Mouse (Mus musculus) layer of hippocampus, adult 9-11 months (tissue): ENCODE measurements around the gene Trim65.
"Not testable (repeated sequence)": the region's sequence is repeated elsewhere in the genome, so short reads cannot be mapped to it uniquely, and the experiment has no call there.

Source experiments
- DNase-seq: peaks from one replicate; pipeline ENCODE4 v3.0.0; 2022

The Trim65 gene

DNA sequence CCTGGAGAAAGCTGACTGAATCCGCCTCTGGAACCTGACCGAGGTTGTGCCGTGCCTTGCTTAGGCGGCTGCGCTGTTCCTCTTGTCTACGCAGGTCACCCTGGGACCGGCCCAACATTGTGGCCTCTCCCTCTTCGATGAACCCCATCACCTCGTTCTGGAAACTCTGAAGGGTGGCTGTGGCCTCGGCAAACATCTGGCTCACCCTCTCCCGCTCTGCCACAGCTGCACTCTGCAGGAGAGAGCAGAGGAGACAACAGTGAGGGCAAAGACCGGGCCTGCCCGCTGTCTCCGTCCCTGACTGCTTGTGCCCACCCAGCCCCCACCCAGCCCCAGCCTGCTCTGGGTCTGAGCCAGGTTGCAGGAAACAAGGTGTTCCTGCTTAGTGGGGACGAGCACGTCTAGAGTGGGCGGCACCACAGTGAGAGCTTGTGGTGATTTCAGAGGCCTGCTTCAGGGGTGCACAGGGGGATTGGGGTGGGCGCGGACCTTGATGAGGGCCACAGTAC is 23.1 kb downstream of the Trim65 start:
- no peak for DNase-seq

DNA sequence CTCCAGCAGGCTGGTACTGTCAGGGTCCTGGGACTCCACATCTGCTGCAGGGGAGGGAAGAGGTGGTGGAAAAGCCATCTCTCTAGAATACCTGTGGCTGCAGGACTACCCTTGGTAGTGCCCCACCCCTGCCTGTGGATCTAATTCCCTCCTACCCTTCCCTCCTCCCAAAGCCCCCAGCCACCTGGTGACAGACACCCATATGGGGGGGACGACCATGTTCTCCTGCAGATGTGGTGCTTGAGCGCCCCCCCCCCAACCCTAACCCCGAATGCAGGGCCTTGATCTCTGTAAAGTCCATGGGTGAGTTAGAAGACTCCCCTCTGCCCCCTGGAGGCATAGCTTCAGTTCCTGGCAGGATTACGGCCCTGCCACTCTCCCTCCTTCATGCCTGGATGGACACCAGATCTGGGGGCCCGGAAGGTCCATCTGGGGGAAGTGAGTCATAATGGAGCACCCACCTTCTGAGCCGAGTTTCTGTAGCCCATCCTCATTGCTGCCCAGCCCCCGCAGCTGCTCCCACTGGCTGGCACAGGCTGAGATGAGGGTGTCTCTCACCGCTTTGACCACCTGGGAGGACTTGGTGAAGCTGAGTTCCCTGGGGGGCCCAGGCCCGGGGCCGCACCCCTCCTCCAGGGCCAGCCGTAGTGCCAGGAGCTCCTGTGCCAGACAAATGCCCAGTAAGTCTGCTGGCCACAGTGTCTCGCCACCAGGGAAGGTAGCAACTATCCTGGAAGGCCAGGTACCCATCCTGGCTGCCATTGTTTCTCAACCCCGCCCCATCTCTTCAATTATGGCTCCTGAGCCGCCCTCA is 23.8 kb downstream of the Trim65 start:
- DNase-seq, result no peak

DNA sequence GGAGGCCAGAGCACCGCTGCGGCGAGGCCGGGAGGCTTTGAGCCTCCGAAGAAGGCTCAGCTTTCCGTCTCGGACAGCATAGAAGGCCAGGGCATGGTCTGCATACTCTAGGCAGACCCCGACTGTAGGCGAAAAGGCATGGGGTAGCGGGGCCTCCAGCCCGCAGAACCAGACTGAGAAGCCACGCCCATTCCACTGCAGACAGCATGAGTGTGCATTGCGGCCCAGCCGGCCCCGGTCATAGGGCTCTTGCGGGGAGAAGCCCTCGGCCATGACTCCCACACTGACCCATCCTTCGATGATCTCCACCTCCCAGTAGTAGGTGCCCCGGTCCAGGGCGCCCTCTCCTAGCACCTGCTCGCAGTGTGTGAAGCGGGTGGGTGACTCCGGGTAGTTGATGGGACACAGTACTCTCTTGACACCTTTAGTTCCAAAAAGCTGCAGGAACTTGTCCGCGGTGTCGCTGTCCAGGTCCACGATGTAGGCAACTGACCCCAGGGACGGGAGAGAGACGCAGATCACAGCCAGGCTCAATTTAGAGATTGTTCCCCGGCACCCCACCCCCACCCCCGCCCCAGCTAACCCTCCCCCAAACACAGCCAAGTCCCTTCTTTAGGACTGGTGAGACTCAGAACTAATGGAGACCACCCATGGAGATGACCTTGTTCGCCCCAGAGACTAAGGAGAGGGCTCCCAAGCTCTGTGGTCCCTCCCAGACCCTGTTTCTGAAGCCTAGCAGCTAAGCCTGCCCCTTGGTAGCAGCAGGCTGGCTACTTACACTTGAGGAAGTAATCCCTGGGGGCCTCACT is 24.6 kb downstream of the Trim65 start:
- no peak for DNase-seq

DNA sequence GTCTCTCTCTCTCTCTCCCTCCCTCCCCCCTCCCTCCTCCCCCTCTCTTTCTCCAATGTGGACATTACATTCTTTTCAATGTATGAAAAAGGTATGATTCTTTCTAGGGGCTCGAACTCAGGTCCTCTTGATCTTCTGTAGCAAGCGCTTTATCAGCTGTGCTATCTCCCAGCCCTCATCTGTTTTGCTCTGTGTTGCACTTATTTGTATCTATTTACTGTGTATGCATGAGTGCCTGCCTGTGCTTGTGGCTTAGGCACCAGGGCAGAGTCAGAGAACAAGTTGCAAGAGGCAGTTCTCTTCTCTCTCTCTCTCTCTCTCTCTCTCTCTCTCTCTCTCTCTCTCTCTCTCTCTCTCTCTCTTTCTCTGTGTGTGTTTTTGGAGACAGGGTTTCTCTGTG is 25.9 kb downstream of the Trim65 start:
- DNase-seq, result no peak

DNA sequence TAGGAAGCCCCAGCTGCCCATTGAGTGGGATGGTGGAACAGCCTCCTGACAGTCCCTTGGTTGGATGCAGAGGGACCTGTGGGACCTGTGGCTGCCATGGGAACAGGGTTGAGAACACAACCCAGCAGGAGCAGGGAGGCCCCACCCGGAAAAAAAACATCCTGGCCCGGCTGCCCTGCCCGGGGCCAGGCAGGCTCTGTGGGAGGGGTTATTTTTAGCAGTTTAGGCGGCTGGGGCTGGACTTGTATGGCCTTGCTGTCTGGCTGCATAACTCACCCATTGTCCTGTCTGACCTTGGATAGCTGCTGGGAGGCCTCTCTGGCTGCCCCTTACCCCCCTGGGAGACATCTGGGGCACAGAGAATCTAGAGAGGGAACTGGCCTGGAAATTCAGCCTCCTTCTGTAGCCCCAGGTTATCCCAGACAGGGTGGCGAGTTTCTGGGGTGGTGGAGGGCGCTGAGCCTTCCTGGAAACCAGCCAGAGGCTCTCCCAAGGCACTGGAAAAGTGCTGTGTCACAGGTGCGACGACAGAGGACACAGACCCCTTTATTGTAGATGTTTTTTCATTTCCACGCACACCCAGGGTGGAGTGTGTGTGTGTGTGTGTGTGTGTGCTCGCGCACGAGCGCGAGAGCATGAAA is 26.8 kb downstream of the Trim65 start:
- no peak for DNase-seq

DNA sequence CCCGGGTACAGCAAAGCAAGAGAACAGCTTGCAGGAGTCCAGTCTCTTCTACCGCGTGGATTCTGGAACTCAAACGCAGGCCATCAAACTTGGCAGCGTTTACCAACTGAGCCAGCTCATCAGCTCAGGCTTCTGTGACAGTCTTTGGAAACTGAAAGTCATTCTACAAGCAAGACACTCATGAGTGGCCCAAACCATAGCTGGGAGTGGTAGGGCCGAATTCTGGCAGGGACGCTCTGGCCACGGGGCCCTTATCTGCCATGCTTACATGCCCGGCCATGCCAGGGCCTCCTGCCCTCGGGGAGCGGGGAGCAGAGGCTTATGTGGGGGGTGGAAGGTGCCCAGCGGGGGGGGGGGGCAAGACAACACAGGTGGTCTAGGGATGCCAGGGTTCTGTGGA is 27.4 kb downstream of the Trim65 start:
- DNase-seq, result no peak

DNA sequence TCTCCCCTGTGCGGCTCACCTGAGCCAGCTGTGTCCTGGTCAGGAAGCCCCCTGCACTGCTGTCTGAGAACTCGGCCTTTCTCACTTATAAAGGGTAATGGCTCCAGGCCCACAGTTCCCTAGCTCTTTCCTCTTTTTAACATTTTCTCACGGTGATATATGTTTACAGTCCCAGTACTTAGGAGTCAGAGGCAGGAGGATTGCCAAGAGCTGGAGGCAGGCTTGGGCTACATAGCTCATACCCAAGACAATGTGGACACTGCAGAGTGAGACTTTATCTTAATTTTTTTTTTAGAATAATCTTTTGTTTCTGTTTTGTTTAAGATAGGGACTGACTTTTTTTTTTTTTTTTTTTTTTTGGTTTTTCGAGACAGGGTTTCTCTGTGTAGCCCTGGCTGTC is 28.5 kb downstream of the Trim65 start:
- no peak for DNase-seq

DNA sequence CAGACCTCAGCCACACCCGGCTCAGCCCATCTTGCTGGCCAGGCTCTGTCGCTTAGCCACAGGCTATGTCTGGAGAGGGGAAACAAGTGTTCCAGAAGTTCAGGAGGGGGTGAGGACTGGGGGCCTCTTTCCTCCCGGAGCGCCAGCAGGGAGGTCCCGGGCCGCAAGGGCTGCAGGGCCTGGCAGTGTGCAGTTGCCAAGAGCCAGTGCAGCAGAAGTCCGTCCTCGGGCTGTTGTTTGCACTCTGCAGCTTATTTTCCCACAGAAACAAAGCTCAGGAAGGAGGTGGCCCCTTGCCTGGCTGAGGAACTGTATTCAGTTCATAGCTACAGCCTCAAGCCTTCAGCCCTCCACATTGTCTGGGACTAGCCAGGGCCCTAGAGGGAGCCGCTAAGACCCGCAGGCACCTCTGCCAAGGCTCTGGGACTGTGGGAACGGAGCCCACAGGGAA is 29.0 kb downstream of the Trim65 start:
- no peak for DNase-seq

DNA sequence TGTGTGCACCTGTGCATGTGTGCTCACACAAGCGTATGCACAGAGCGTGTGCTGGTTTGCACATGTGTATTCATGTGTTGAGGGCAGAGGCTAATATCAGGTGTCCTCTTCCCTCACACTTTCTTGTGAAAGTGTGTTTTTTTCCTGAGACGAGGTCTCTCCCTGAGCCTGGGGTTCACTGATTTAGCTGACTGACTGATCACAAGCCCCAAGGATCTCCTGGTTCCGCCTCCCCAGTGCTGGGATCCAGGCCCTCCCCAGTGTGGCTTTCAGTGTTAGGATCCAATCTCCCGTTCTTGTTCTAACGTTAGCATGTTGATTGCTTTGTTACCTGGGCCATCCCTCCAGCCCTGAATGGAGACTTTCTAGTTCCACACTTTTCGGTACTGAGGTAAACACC is 30.1 kb downstream of the Trim65 start:
- DNase-seq, result no peak

DNA sequence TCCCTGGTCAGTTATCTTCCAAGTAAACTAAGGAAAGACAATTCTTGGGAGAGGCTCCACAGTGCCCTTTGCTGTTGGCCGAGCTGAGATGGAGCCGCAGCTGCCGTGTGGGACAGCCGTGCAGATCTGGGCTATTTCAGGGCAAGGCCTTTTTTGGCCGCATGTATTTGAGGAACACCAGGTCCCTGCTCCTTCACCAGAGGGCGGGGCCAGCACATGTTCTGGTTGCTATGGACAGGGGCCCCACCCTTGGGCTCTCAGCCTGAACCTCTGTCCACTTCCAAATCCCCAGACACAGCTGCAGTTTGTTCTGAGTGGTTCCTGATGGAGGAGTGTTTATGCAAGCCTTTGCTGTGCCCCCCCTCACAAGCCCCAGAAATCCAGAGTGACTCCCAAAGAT is 30.5 kb downstream of the Trim65 start:
- DNase-seq, result no peak

DNA sequence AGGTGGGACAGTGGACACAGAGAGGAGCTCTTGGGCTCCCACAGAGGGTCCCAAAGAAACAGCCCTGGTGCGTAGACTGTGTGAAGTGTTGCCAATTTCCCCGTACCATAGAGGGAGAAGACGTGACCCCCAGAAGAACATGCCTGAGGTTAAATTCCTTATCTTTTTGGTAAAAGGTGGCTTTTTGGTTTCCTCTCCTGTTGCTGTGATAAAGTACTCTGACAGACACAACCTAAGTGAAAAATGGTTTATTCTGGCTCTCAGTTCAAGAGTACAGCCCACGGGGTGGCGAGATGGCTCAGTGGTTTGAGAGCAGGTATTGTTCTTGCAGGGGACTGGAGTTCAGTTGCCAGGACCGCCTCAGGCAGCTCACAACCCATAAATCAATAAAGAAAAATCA is 31.5 kb downstream of the Trim65 start:
- no peak for DNase-seq

DNA sequence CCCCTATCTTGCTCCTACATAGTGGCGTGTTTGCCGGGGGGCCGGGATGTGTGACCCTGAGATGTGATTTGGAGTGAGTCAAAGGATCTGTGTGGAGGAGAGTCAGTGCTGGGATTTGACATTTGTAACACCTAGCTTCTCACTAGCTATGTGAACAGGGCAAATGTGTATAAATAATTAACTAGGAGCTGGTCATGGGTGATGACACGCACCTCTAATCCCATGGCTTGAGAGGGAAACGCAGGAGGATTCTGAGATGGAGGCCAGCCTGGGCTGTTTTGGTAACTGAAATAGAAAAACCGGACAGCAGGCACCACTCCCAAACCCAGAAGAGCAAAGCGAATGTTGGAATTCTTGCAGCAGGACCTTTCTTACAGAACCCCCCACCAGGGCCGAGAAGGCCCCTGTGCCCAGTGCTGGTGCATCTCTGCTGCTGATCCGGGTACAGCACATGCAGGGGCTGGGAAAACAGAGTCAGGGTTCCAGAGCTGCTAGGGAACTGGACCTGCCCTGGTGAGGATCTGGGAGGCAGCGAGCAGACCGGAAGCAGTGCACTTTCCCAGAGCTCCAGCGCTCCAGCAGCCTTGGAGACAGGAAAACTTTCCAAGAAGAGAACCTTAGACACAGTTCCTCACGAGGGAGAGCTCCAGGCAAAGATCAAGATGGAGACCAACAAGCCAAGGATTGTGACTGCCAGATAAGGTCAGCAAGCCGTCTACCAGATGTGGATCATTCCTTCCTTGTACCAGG is 32.0 kb downstream of the Trim65 start:
- no peak for DNase-seq

DNA sequence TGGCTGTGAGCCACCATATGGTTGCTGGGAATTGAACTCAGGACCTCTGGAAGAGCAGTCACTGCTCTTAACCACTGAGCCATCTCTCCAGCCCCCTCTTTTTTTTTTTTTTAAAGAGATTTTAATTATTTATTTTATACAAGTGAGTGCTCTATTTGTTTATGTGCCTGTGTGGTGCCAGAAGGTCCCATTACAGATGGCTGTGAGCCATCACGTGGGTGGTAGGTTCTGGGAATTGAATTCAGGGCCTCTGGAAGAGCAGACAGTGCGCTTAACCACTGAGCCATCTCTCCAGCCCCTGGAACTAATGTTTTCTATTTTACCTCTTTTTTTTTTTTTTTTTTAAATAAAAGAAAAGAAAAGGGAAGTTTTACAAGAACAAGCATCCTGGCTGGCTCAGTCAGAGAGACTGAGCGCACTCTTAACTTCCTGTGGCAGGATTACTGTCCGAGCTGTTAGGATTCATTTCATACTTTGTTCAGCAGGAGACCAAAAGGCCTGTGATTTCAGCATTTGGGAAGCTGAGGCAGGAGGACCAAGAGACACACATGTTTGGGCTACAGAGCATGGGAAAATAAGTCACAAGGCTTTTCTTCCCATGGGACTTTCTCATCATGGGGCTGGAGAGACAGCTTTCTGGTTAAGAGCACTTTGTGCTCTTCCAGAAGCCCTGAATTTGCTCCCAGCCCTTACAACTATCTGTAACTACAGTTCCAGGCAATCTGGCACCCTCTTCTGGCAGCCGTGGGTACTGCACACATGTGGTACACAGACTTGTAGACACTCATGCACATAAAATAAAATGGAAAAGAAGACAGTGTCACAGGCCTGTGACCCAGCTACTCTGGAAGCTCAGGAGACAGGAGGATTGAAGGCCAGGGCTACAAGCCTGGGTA is 34.5 kb downstream of the Trim65 start:
- no peak for DNase-seq

DNA sequence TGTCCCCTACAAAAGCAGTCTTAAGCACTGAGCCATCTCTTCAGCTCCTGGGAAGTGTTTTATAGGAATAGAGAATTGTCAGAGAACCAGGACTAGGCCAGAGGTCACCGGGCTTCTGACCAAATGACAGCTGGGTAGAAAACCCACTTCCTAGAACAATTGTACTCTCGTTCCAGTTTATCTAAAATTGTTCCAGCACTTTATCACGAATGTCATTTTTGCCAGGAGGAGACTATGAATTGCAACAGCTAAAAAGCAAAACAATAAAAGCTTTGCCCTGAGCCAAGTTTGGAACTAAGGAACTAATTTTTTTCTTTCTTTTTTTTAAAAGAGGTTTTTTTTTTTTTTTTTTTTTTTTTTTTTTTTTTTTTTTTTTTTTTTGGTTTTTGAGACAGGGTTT is 35.4 kb downstream of the Trim65 start:
- no peak for DNase-seq

DNA sequence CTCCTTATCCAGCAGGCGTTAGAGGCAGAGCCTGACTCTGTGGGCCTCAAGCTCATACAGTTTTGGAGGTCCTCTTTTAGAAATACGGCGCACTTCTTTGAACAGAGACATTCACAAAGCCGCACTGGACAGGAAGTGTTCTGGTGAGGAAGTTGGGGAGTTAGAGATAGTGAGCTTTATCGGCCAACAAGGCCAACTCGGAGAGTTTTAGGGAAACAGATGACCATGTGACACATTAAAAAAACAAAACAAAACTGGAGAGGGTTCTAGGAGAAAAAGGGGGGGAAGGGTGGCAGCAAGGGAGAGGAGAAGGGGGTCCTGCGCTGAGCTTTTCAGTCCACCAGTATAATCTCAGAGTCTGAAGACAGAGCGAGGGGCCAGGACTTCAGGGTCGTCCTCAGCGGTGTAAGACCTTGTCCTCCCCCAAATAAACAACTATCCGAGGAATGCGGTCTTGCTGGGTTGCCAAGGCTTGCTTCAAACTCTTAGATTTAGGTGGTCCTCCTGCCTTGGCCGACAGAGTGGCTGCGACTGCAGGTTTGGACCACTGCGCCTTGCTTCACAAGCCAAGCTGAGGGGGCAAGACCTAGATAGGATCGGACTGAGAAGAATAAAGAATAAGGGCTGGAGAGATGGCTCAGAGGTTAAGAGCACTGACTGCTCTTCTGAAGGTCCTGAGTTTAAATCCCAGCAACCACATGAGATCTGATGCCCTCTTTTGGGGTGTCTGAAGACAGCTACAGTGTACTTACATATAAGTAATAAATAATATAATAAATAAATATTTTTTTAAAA is 37.0 kb downstream of the Trim65 start:
- DNase-seq, result no peak

DNA sequence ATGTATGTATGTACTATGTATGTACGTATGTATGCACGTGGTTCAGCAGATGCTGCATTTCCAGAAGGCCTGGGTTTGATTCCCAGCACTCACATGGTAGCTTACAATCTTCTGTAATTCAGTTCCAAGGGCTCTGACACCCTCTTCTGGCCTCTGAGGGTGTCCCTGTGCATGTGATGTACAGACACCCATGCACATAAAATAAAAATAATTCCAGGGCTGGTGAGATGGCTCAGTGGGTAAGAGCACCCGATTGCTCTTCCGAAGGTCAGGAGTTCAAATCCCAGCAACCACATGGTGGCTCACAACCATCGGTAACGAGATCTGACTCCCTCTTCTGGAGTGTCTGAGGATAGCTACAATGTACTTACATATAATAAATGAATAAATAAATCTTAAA is 38.0 kb downstream of the Trim65 start:
- DNase-seq, result not testable (repeated sequence)

DNA sequence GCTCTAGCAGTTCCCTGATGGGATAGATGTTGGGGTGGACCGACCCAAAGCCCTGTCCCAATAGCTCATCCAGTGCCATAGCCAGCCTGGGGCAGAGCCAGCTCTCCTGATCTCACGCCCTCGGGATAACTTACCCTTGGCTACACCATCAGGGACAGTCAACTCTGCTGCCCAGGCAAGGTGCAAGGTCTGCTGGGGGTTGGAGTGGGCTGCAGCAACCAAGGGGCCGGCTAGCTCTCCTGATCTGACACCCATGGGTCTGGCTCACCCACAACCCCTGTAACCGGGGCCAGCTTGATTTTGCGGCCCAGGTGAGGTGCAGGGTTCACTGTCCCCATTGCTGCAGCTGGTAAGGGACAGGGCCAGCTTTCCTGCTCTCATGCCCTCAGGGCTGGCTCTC is 39.3 kb downstream of the Trim65 start:
- no peak for DNase-seq

DNA sequence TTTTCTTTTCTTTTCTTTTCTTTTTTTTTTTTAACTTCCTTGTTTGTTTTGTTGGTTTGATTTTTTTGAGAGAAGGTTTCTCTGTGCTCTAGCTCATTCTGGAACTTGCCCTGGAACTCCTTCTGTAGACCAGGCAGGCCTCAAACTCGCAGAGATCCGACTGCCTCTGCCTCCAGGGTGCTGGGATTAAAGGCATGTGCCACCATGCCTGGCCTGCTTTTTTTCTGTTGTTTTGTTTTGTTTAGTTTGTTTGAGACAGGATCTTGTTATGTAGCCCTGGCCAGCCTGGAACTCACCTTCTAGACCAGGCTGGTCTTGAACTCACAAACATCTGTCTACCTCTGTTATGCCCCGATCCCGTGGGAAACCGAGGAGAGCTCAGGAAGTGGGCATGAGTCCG is 41.4 kb downstream of the Trim65 start:
- no peak for DNase-seq

DNA sequence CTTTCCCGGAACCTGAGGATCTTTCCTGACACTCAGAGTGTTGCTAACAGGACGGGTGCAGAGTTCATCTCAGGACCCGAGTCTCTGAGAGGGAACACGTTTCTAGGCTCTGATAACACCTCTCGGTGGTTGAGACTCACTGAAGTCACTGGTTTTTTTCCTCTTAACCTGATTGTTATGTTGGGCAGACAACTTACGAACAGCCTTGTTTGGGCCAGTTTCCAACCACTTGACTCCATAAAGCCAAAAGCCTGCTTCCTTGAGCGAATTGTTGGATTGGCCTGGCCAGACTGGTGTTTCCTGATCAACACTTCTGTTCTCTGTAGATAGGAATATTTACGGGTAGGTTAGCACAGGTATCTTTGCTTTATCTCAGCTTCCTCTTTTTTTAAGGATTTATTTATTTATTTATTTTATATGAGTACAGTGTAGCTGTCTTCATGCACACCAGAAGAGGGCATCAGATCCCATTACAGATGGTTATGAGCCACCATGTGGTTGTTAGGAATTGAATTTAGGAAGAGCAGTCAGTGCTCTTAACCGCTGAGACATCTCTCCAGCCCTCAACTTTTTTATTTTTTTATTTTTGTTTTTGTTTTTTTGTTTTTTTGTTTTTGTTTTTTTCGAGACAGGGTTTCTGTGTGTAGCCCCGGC is 42.1 kb downstream of the Trim65 start:
- no peak for DNase-seq

DNA sequence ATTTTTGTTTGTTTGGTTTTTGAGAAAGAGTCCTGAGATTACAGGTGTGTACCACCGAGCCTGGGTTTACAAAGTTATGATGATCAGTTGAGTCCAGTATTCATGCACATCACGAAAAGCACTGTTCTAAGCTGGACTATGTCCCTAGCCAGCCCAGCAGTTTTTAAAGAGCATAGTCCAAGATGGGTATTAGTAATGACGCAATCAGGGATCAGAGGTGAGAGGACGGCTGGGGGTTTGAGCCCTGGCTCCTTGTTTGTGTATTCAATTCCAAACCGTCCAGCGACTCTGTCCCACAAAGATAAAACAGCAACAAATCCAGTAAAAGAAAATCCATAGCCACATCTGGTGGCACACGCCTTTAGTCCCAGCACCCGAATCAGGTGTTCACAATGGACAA is 42.7 kb downstream of the Trim65 start:
- DNase-seq, result no peak
